Mouse (Mus musculus) ES-Bruce4 (cell line): Measurements from ENCODE around the gene Nptx1. TPM values are rescaled to one million over a fixed set of nuclear protein-coding genes. Genes with fewer than 3 reads are reported as not detected.

Experiments
- H3K27ac ChIP-seq: 2 replicates; pipeline ENCODE4 v1.5.1; 2012; ENCODE audit warnings: low read length, inconsistent platforms; ENCODE audit not compliant: insufficient read depth
- H3K27me3 ChIP-seq: 2 replicates; pipeline ENCODE4 v1.6.1; 2012; ENCODE audit warnings: mild to moderate bottlenecking, low read length, inconsistent platforms; ENCODE audit not compliant: control insufficient read depth, poor library complexity, insufficient read depth, severe bottlenecking
- H3K36me3 ChIP-seq: 2 replicates; pipeline ENCODE4 v1.6.1; 2012; ENCODE audit warnings: inconsistent platforms, mild to moderate bottlenecking, low read length, moderate library complexity; ENCODE audit not compliant: control insufficient read depth, poor library complexity, insufficient read depth, severe bottlenecking
- H3K4me1 ChIP-seq: one replicate; pipeline ENCODE4 v1.8.1; 2011; ENCODE audit warnings: low read length; ENCODE audit not compliant: control insufficient read depth, insufficient read depth
- H3K4me3 ChIP-seq: 2 replicates; pipeline ENCODE4 v1.5.1; 2011; ENCODE audit warnings: low read depth, mild to moderate bottlenecking, low read length
- H3K9ac ChIP-seq: 2 replicates; pipeline ENCODE4 v1.6.1; 2012; ENCODE audit warnings: low read depth, mild to moderate bottlenecking, inconsistent platforms; ENCODE audit not compliant: poor library complexity, severe bottlenecking
- H3K9me3 ChIP-seq: replicated peaks from 2 replicates; pipeline ENCODE4 v1.6.1; 2012; ENCODE audit warnings: mild to moderate bottlenecking, low read length, inconsistent platforms; ENCODE audit not compliant: control insufficient read depth, poor library complexity, insufficient read depth, severe bottlenecking
- CTCF ChIP-seq: IDR thresholded peaks from one replicate; pipeline ENCODE4 v1.8.1; 2011; ENCODE audit warnings: low read depth, low read length
- EP300 ChIP-seq: IDR thresholded peaks from 2 replicates; pipeline ENCODE4 v1.6.1; 2011; ENCODE audit warnings: low read depth, low read length; ENCODE audit not compliant: insufficient read depth
- POLR2A ChIP-seq: IDR thresholded peaks from one replicate; pipeline ENCODE4 v1.8.1; 2011; ENCODE audit warnings: low read length; ENCODE audit not compliant: insufficient read depth
- polyA plus RNA-seq: library from polyadenylated mRNA; stranded (reverse); fragments of >200 nt; gene quantifications from 2 replicates; pipeline ENCODE4 v1.2.4, GENCODE M21; 2011; ENCODE audit warnings: low read depth; ENCODE audit not compliant: missing spikeins, insufficient read depth, insufficient read length

The Nptx1 gene
- polyA plus RNA-seq, 1 experiment: not detected

DNA sequence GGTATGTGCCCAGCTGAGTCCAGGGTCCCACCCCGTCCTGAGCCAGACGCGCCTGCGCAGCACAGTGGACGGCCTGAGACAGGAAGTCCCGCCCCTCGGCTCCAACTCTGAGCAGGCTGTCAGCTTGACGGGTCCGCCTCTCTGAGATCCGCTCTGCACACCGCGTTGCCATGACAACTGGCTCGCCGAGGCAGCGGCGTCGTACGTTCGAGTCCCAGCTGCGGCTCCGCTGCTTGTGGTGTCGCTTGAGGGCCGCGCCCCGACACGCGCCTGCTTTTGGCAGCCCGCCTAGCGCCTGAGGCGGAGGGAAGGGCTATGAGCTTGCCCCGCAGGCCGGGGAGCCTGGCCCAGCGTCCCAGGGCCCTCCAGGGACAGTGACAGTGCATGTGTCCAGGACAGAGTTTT lies 23.0 kb downstream of the Nptx1 start:
- Histone ChIP-seq H3K27ac (no peak overlapping the region), H3K9me3 (no peaks in the 10 kb centered on the region), H3K27me3 (no peaks in the 10 kb centered on the region), H3K36me3 (no peaks in the 10 kb centered on the region), H3K4me3 (peak overlapping the region; percentile 39; the same call in 1 of the 2 replicates), H3K9ac (no peak overlapping the region), H3K4me1 (peaks cover 5% of the 10 kb centered on the region)
- TF ChIP-seq CTCF (no peak), EP300 (no peak), POLR2A (peak; percentile 61)

GRCm38 (mm10) chr11:119523392-119523791 lies 24.2 kb downstream of the Nptx1 start:
- no peaks in the 10 kb centered on the region for H3K36me3 ChIP-seq
- no peaks in the 10 kb centered on the region for H3K9me3 ChIP-seq
- H3K9ac ChIP-seq: no peak overlapping the region
- TF ChIP-seq CTCF (no peak), POLR2A (no peak), EP300 (no peak)
- H3K4me3 ChIP-seq: no peak overlapping the region
- H3K27me3 ChIP-seq: no peaks in the 10 kb centered on the region
- no peak overlapping the region for H3K27ac ChIP-seq
- H3K4me1 ChIP-seq: peaks cover 5% of the 10 kb centered on the region

- Histone ChIP-seq H3K27ac (no peak overlapping the region), H3K9me3 (no peaks in the 10 kb centered on the region), H3K4me3 (no peak overlapping the region), H3K27me3 (no peaks in the 10 kb centered on the region), H3K36me3 (no peaks in the 10 kb centered on the region), H3K4me1 (peaks cover 5% of the 10 kb centered on the region), H3K9ac (no peak overlapping the region)
- no peak for TF ChIP-seq POLR2A
- TF ChIP-seq CTCF: no peak
- TF ChIP-seq EP300: no peak
These were observed 24.8 kb downstream of the Nptx1 start for GRCm38 (mm10) chr11:119522779-119523178.

- TF ChIP-seq POLR2A (no peak), EP300 (no peak)
- no peak overlapping the region for H3K27ac ChIP-seq
- H3K36me3 ChIP-seq: no peaks in the 10 kb centered on the region
- H3K4me3 ChIP-seq: no peak overlapping the region
- no peaks in the 10 kb centered on the region for H3K9me3 ChIP-seq
- H3K9ac ChIP-seq: no peak overlapping the region
- H3K27me3 ChIP-seq: no peaks in the 10 kb centered on the region
- peaks cover 5% of the 10 kb centered on the region for H3K4me1 ChIP-seq
These were observed 25.4 kb downstream of the Nptx1 start for GRCm38 (mm10) chr11:119521920-119522710.

GRCm38 (mm10) chr11:119520713-119521063 lies 26.9 kb downstream of the Nptx1 start:
- Histone ChIP-seq H3K27me3 (no peaks in the 10 kb centered on the region), H3K9me3 (no peaks in the 10 kb centered on the region), H3K4me3 (no peak overlapping the region), H3K36me3 (no peaks in the 10 kb centered on the region), H3K4me1 (no peaks in the 10 kb centered on the region), H3K9ac (no peak overlapping the region), H3K27ac (no peak overlapping the region)
- TF ChIP-seq POLR2A (no peak), EP300 (no peak), CTCF (no peak)

- H3K27me3 ChIP-seq: no peaks in the 10 kb centered on the region
- H3K4me3 ChIP-seq: no peak overlapping the region
- no peak overlapping the region for H3K9ac ChIP-seq
- H3K36me3 ChIP-seq: no peaks in the 10 kb centered on the region
- TF ChIP-seq CTCF (no peak), POLR2A (no peak), EP300 (no peak)
- no peaks in the 10 kb centered on the region for H3K9me3 ChIP-seq
- H3K4me1 ChIP-seq: no peaks in the 10 kb centered on the region
- no peak overlapping the region for H3K27ac ChIP-seq
These were observed 27.4 kb downstream of the Nptx1 start for GRCm38 (mm10) chr11:119520005-119520712.
